Mouse (Mus musculus) adrenal gland, adult 18-20 months (tissue): ENCODE results near the gene Rgs8. TPM values are rescaled to one million over a fixed set of nuclear protein-coding genes. Genes with fewer than 3 reads are reported as not detected.
A peak's percentile ranks its signal among the peaks of the same experiment; 100 is the strongest.

Experiments used
- DNase-seq, 2 experiments: peaks; one replicate each; pipeline ENCODE4 v3.0.0; 2021 to 2022; ENCODE audit warnings: low spot score in 2 of 2
- total RNA-seq, 2 experiments: library from RNA; stranded (reverse); gene quantifications; 1 replicate in 1 of 2; 2 replicates in 1 of 2; pipeline ENCODE4 v1.2.3; 2021

Rgs8 gene
- total RNA-seq, 2 experiments from 2014 or later: not detected

DNA sequence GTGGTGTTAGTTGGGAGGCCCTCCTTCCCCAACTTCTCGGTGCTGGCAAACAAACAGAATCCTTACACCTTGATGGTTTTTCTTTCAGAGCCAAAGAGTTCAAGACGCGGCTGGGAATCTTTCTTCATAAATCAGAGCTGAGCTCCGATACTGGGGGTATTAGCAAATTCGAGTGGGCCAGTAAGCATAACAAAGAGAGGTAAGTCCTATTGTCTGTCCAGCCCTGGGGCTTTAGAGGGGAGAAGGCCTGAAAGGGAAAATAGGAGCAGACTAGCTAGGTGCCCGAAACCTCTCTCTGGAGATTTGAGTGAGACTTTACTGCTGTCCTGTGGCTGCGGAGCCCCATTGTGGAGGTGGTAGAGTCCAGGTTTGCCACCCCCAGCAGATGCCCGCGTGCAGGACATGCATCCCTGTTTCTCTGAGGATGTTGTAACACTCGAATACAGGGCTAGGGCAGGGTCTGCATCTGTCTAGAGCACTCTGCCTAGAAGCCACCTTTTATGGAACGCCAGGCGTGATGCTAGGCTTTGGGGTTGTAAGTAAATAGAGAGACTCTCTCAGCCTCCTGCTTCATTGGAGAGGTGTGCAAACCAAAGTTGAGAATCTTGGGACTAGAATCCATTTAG is 88.1 kb downstream of the Rgs8 start:
- DNase-seq: no peak

DNA sequence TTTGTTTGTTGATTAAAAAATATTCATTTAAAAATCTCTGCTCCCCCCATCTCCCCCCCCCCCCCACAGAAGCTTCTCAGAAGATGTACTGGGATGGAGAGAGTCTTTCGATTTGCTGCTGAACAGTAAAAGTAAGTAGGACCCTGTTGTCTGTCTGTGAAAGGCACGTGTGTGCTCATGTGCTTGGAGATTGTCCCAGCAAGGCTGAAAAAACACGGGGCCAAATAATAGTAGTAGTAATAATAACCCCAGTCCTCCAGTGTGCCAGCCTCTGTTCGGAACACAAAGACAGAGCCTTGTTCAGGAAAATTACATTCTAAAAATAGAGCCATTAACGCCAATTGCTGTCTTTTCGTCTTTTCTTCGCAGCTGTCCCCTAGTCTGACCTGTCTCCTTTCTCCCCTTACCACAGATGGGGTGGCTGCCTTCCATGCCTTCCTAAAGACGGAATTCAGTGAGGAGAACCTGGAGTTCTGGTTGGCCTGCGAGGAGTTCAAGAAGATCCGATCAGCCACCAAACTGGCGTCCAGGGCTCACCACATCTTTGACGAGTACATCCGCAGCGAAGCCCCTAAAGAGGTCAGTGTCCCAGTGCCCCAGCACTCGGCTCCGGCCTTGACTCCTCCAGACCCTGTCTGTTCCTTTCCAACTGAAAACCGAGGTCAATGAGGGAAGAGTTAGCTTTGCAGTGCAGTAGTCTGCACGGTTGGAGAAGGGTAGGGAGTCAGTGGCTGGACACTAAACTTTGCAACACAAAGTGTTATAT is 88.9 kb downstream of the Rgs8 start:
- DNase-seq: no peak

DNA sequence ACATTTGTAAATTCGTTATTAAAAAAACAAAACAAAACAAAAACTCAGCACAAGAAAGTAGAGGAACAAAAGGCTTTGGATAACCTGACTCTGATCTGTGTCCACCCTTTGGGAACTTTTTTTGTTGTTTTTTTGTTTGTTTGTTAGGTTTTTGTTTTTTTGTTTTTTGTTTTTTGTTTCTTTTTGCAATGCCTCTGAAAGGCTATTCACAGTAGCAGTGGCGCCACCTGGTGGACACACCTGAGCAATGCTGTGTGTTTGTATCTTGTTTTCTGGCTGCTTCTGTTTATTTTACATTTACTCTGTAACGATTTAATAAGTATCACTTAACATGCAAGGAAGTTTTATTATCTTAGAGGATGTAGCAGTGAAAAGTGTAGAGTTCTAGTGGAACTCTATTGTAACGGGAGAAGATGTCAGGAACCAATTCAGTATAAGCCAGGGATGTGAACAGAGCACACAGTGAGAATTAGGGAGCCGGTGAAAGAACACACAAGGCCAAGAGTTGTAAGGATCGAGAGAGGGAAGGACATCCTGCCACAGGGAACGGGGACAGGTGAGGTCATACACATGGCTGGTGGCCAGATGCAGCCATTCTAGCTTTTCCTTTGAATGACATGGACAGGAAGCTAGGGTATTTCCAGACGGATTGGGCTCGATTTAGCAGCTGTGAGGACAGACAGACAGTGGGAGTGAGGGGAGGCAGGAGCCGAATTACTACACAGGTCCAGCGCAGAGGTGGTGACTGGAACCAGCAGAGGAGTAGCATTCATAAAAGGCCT is 89.7 kb downstream of the Rgs8 start:
- peak; percentile 71 to 84 for DNase-seq

DNA sequence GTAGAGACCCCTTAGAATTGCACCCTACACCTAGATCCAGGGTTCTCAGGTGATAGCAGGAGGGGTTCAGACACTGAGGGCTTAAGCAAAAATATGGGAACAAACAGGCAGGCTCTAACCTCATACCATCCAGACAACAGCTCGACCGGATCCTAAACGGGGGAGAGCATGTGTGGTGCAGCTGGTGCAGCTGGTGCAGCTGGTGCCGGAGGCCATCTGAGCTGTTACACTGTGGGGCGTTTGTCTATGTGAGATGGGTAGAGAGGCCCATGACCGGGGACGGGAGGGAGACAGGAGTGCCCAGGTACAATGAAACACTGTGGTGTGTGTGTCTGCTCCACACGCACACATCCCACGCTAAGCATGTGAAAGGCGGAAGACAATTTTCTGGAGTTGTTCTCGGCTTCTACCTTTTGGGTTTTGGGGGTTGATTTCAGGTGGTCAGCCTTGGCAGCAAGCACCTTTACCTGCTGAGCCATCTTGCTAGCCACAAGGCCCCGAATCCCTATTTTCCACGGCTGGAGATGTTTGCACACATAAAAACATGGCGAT is 93.4 kb downstream of the Rgs8 start:
- no peak for DNase-seq

DNA sequence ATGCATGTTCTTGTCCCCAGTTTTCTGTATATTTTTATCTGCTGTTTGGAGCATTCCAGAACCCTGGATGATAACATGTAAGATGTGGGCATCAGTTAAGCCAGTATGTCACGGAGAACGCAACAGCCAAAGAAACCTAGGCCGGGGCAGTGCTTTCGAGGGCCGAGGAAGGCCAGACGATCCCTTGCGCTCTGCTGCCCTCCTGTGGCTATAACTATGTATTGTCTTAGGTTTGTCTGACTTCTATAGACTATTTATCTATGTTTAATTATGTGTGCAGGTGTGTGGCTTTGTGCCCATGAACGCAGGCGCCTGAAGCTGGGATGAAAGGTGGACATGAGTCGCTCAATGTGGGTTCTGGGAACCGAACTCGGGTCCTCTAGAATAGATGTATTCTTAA is 93.9 kb downstream of the Rgs8 start:
- DNase-seq: peak; percentile 75

DNA sequence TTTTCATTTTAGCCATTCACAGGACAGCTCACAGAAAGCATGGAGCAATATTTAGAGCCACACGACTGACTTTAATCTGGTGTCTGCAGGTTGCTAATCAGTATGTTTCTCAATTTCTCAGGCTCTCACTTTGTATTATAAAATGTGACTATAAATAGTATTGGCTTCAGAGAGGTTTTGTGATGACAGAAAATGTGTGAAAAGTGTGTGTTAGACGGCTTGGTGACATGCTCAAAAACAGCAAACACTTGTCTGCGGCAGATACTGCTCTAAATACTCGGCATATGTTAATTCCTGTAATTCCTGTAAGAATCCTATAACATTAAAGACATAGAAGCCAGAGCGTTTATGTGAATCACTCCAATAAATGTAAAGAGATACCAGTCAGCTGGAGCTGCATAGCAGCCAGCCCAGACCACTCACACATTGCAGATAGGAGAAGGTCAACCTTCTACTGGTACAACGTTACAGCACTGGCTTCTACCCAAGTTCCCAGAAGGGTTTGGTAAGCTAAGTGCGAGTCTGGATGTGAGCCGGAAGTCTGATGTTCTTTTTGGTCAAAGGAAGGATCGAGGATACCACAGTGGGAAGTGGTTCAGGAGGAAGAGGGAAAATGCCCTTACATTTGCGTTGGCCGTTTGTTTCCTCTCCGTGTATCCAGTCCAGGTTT is 95.2 kb downstream of the Rgs8 start:
- no peak for DNase-seq

DNA sequence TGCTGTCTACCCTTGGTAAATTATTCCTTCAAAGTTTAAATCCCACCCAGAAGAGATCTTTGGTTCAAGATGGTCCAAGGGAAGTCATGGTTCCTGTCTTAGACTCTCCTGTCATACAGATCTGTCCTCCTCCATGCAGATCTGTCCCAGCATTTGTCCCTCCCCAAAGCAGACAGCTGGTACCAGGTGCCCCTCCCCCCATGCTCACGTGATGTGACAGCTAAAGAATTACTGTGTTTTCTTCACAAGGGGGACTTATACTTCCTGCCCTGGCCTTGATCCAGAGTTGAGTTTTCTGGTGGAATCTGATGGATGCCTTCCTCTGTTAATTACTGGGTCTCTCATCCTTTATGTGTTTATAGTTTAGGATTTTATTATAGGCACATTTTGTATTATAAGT is 95.7 kb downstream of the Rgs8 start:
- DNase-seq: peak; percentile 39 to 48

DNA sequence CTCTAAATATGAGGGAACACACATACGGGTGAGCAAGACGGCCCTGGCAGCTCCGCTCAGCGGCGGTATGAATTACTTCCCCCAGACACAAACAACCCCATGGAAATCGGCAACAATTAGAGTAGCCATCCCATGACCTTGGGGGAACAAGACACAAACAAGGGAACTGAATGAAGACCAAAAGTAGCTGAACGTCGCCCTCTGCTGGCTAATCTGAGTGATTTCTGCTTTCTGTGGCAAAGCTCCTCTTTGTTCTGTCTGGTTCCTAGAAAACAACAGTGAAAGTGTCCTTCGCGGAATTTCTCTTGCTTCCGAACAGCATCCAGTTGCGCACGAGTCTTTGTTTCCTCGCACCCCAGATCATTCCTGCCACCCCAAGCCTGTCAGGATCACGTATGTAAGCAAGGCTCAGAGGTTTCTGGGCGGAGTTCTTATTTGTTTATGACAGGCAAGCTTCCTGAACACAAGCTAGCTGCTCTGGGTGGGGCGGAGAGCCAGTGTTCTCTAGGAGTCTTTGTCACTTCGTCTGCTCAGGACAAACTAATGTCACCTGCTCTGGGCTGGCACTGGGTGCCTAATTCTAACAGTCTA is 96.5 kb downstream of the Rgs8 start, which contains the start of gene Rnasel:
Gene Rnasel, plus strand, starts transcription at position 216 of the 591 bp plus-strand sequence.
- DNase-seq: peak; percentile 69 to 70

Other genes starting within 250 kb of the Rgs8 start
- under 1 TPM; 0.13 to 0.38 TPM for gene Shcbp1l, start 227.9 kb upstream of the Rgs8 start, total RNA-seq
- gene Dhx9, start 165.4 kb upstream of the Rgs8 start, total RNA-seq: 100 to 1,000 TPM in 1 of 2 experiments, 10 to 100 TPM in 1; 90.3 to 110 TPM
- 1 to 10 TPM; 4.2 to 5.0 TPM for gene Npl, start 103.0 kb upstream of the Rgs8 start, total RNA-seq
- gene Rgs16, start 87.3 kb downstream of the Rgs8 start, total RNA-seq: 1 to 10 TPM; 1.3 to 6.1 TPM
- gene Rnasel, start 96.4 kb downstream of the Rgs8 start, total RNA-seq: 1 to 10 TPM; 7.1 to 9.0 TPM
- under 1 TPM in 1 of 2 experiments, not detected in 1; 0.29 TPM for gene Rgsl1, start 191.1 kb downstream of the Rgs8 start, total RNA-seq
- gene Teddm1b, start 221.3 kb downstream of the Rgs8 start, total RNA-seq: not detected
- gene Teddm1a, start 238.7 kb downstream of the Rgs8 start, total RNA-seq: not detected
- gene Glul, start 246.9 kb downstream of the Rgs8 start, total RNA-seq: 1,000 to 10,000 TPM; 1,052 to 1,177 TPM
- under 1 TPM; 0.19 to 0.23 TPM for gene Teddm2, start 247.2 kb downstream of the Rgs8 start, total RNA-seq